Mouse (Mus musculus) midbrain, embryonic 10.5 days (tissue): ENCODE measurements around the gene Samd14. TPM values are rescaled to one million over a fixed set of nuclear protein-coding genes. Genes with fewer than 3 reads are reported as not detected.
"Not testable (repeated sequence)": the region's sequence is repeated elsewhere in the genome, so short reads cannot be mapped to it uniquely, and the experiment has no call there.

ENCODE experiments used
- DNase-seq: peaks from one replicate; pipeline ENCODE4 v3.0.0-alpha.2; 2017; ENCODE audit warnings: low spot score
- H3K27ac ChIP-seq: fragments of 300-500 bp; sonication (generic); replicated peaks from 2 replicates; pipeline ENCODE4 v1.5.1; 2016; ENCODE audit warnings: mild to moderate bottlenecking
- H3K27me3 ChIP-seq: fragments of 300-500 bp; sonication (generic); 2 replicates; pipeline ENCODE4 v1.6.1; 2016; ENCODE audit warnings: low read depth, mild to moderate bottlenecking; ENCODE audit not compliant: poor library complexity, severe bottlenecking
- H3K36me3 ChIP-seq: fragments of 300-500 bp; sonication (generic); 2 replicates; pipeline ENCODE4 v1.6.1; 2016; ENCODE audit warnings: mild to moderate bottlenecking, moderate library complexity
- H3K4me1 ChIP-seq: fragments of 300-500 bp; sonication (generic); 2 replicates; pipeline ENCODE4 v1.6.1; 2016
- H3K4me3 ChIP-seq: fragments of 300-500 bp; sonication (generic); 2 replicates; pipeline ENCODE4 v1.5.1; 2016; ENCODE audit warnings: mild to moderate bottlenecking, moderate library complexity
- H3K9me3 ChIP-seq: fragments of 300-500 bp; sonication (generic); replicated peaks from 2 replicates; pipeline ENCODE4 v1.6.1; 2016; ENCODE audit warnings: mild to moderate bottlenecking
- WGBS: fragments of 180-500 bp; shearing (Covaris S2); methylation state at CpG from one replicate; pipeline ENCODE4 v1.1.7; 2016; 5-methylcytosine and 5-hydroxymethylcytosine counted together
- polyA plus RNA-seq: library from polyadenylated mRNA; unstranded; fragments of >200 nt; fragmentation: Nextera tagmentation; extraction: Ambion mirVana; gene quantifications from 2 replicates; pipeline ENCODE4 v1.2.1, GENCODE M21; 2016

Gene Samd14
- polyA plus RNA-seq, 1 experiment from 2014 or later: 40.8 TPM

GRCm38 (mm10) chr11:95001584-95002347, 7.9 kb upstream of the Samd14 start:
- H3K27me3 ChIP-seq: no peaks in the 10 kb centered on the region
- peaks cover 48% of the 10 kb centered on the region for H3K4me1 ChIP-seq
- H3K4me3 ChIP-seq: no peak overlapping the region
- peaks cover 92% of the 10 kb centered on the region for H3K36me3 ChIP-seq
- no peak for DNase-seq
- WGBS: 88% methylated on average over 21 of the region's 21 CpGs
- H3K27ac ChIP-seq: peak overlapping the region; percentile 50; the same call in 1 of the 2 replicates
- no peaks in the 10 kb centered on the region for H3K9me3 ChIP-seq

GRCm38 (mm10) chr11:95002705-95003104, 7.0 kb upstream of the Samd14 start:
- WGBS: 92% methylated on average over 8 of the region's 8 CpGs
- no peak overlapping the region for H3K4me3 ChIP-seq
- no peak overlapping the region for H3K27ac ChIP-seq
- H3K9me3 ChIP-seq: no peaks in the 10 kb centered on the region
- H3K27me3 ChIP-seq: no peaks in the 10 kb centered on the region
- DNase-seq: no peak
- peaks cover 56% of the 10 kb centered on the region for H3K4me1 ChIP-seq
- H3K36me3 ChIP-seq: peaks cover 82% of the 10 kb centered on the region

- Histone ChIP-seq H3K36me3 (peaks cover 66% of the 10 kb centered on the region), H3K4me1 (peaks cover 64% of the 10 kb centered on the region), H3K27ac (0 out of 2 replicates have a peak overlapping the region, but pooled peaks have one; percentile 13), H3K9me3 (no peaks in the 10 kb centered on the region), H3K4me3 (peak overlapping the region; percentile 4; the same call in 1 of the 2 replicates), H3K27me3 (no peaks in the 10 kb centered on the region)
- 84% methylated on average over 12 of the region's 12 CpGs for WGBS
- DNase-seq: no peak
Observed at GRCm38 (mm10) chr11:95004136-95004936, 5.3 kb upstream of the Samd14 start.

DNA sequence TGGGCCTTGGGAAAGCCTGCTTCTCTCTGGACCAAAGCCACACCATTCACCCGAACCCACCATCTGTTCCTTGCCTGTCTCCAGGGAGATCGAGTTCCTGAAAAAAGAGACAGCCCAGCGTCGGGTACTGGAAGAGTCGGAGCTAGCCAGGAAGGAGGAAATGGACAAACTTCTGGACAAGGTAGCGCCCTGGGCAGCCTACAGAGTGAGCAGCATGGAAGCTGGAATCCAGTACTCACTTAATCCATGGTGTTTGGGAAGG, 4.8 kb upstream of the Samd14 start:
- no peak overlapping the region for H3K4me3 ChIP-seq
- 0 out of 2 replicates have a peak overlapping the region, but pooled peaks have one; percentile 13 for H3K27ac ChIP-seq
- H3K27me3 ChIP-seq: no peaks in the 10 kb centered on the region
- peaks cover 61% of the 10 kb centered on the region for H3K36me3 ChIP-seq
- no peak for DNase-seq
- no peaks in the 10 kb centered on the region for H3K9me3 ChIP-seq
- 68% methylated on average over 6 of the region's 6 CpGs for WGBS
- peaks cover 63% of the 10 kb centered on the region for H3K4me1 ChIP-seq

DNA sequence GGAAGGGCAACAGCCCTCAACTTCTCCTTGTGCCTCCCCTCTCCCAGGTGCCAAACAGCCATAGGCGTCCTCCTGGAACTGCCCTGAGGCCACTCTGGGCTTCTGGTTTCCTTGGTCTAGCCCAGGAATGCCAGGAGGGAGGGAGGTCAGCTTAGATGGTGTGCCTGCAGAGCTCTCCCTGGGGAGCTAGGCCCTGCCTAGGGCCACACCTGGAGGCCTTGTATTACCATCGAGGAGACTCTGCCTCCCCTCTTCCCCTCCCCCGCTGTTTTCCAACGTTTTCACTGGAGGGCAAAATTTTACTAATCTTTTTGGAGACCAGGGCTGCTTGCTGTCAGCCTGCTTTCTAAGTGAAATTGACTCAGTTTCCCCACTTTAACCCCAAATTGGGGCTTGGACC, 3.6 kb upstream of the Samd14 start:
- 22% methylated on average over 4 of the region's 4 CpGs for WGBS
- H3K4me3 ChIP-seq: peak overlapping the region; percentile 61
- no peak for DNase-seq
- H3K4me1 ChIP-seq: peaks cover 61% of the 10 kb centered on the region
- peak overlapping the region; percentile 86 for H3K27ac ChIP-seq
- H3K9me3 ChIP-seq: no peaks in the 10 kb centered on the region
- no peaks in the 10 kb centered on the region for H3K27me3 ChIP-seq
- H3K36me3 ChIP-seq: peaks cover 49% of the 10 kb centered on the region

- Histone ChIP-seq H3K4me1 (peaks cover 66% of the 10 kb centered on the region), H3K9me3 (no peaks in the 10 kb centered on the region), H3K27me3 (no peaks in the 10 kb centered on the region), H3K4me3 (peak overlapping the region; percentile 61), H3K36me3 (peaks cover 44% of the 10 kb centered on the region), H3K27ac (peak overlapping the region; percentile 86)
- peak; percentile 84 for DNase-seq
- 2% methylated on average over 27 of the region's 27 CpGs for WGBS
Observed at GRCm38 (mm10) chr11:95006525-95007219, 3.0 kb upstream of the Samd14 start.

- Histone ChIP-seq H3K36me3 (peaks cover 36% of the 10 kb centered on the region), H3K4me3 (peak overlapping the region; percentile 61)
Observed at GRCm38 (mm10) chr11:95007418-95007817, 2.3 kb upstream of the Samd14 start.

GRCm38 (mm10) chr11:95008661-95009628, 734 bp upstream of the Samd14 start:
- 41% methylated on average over 15 of the region's 15 CpGs for WGBS
- peaks cover 80% of the 10 kb centered on the region for H3K4me1 ChIP-seq
- DNase-seq: no peak

More at GRCm38 (mm10) chr11:95007418-95007817, 2.3 kb upstream of the Samd14 start:
- H3K27me3 ChIP-seq: no peaks in the 10 kb centered on the region
- DNase-seq: no peak
- peak overlapping the region; percentile 86 for H3K27ac ChIP-seq
- WGBS: 81% methylated on average over 3 of the region's 3 CpGs
- no peaks in the 10 kb centered on the region for H3K9me3 ChIP-seq
- H3K4me1 ChIP-seq: peaks cover 73% of the 10 kb centered on the region

DNA sequence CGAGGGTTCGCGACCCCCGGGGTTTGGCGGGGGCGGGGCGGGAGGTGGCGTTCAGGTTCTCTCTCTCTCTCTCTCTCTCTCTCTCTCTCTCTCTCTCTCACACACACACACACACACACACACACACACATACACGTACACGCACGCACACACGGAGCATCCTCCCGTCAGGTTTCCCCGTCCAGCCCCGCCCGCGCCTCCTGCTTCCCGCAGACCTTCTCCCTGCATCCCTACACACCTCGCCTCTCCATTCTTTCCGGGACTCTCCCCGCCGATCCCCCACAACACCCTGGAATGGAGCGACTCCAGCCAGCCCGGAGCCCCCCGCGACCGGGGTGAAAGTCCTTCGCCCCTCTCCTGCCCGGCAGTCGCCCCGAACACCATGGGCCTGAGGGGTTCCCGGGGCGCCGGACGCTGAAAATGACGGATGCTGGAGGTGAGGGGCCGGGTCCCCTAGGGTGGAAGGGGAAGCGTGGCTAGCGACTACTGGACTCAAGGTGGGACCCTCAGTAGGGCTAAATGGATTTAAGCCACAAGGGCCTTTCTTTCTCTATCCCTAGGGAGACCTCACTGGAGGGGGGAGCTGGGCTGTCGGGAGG, 561 bp downstream of the Samd14 start:
- Histone ChIP-seq H3K4me3 (peak overlapping the region; percentile 93), H3K27me3 (no peaks in the 10 kb centered on the region), H3K27ac (peak overlapping the region; percentile 97), H3K9me3 (no peaks in the 10 kb centered on the region), H3K36me3 (peaks cover 34% of the 10 kb centered on the region), H3K4me1 (peaks cover 74% of the 10 kb centered on the region)
- WGBS: under 1% methylated on average over 33 of the region's 40 CpGs
- peak; percentile 63 for DNase-seq

More at GRCm38 (mm10) chr11:95008661-95009628, 734 bp upstream of the Samd14 start:
- Histone ChIP-seq H3K27ac (peak overlapping the region; percentile 97), H3K9me3 (no peaks in the 10 kb centered on the region), H3K27me3 (no peaks in the 10 kb centered on the region), H3K36me3 (peaks cover 34% of the 10 kb centered on the region), H3K4me3 (peak overlapping the region; percentile 93)

- WGBS: 20% methylated on average over 4 of the region's 4 CpGs
- Histone ChIP-seq H3K4me1 (peaks cover 74% of the 10 kb centered on the region), H3K27ac (peak overlapping the region; percentile 97), H3K4me3 (peak overlapping the region; percentile 93), H3K36me3 (peaks cover 34% of the 10 kb centered on the region)
- H3K27me3 ChIP-seq, DNase-seq, H3K9me3 ChIP-seq: not testable (repeated sequence)
Observed at GRCm38 (mm10) chr11:95010841-95011403, 1.2 kb downstream of the Samd14 start.

GRCm38 (mm10) chr11:95011416-95011815, 1.7 kb downstream of the Samd14 start:
- Histone ChIP-seq H3K27ac (peak overlapping the region; percentile 97), H3K4me1 (peaks cover 69% of the 10 kb centered on the region)
- WGBS: 39% methylated on average over 1 of the region's 1 CpGs

More at GRCm38 (mm10) chr11:95011416-95011815, 1.7 kb downstream of the Samd14 start:
- peak overlapping the region; percentile 93 for H3K4me3 ChIP-seq
- no peaks in the 10 kb centered on the region for H3K9me3 ChIP-seq
- DNase-seq: no peak
- peaks cover 37% of the 10 kb centered on the region for H3K36me3 ChIP-seq
- no peaks in the 10 kb centered on the region for H3K27me3 ChIP-seq
